ENCODE assay signal across 8 mouse cellular contexts in genomic region chr14:74847311-74848133, GRCm38 (mm10).
DNase-seq lines count a peak whose midpoint lies in the region; ATAC-seq lines count a peak whose summit lies in the region.

No protein-coding gene starts in this region.

- DNase-seq in B cell, adult 2 months = peak; percentile 77 to 80
- peak; percentile 42 to 49 for DNase-seq in kidney, postnatal 36 days
- DNase-seq in ovary, adult 18-20 months (ENCODE audit: low spot score) = no peak
- DNase-seq in retina, postnatal 1 day = no peak
- DNase-seq in hindbrain, embryonic 11.5 days (ENCODE audit: low spot score) = no peak
- DNase-seq in MN1 (ENCODE audit: low spot score) = no peak

- H3K27ac ChIP-seq in hindbrain, embryonic 11.5 days (ENCODE audit: low read depth, low read length) = no peak overlapping the region

- no peak overlapping the region for H3K9ac ChIP-seq in hindbrain, embryonic 11.5 days (ENCODE audit: low read depth, low read length)

- no peaks in the 10 kb centered on the region for H3K36me3 ChIP-seq in hindbrain, embryonic 11.5 days (ENCODE audit: control insufficient read depth, insufficient read depth, low read length)

- no peak overlapping the region for H3K4me2 ChIP-seq in hindbrain, embryonic 11.5 days (replicated peaks; ENCODE audit: low read depth, low read length)

- no peaks in the 10 kb centered on the region for H3K27me3 ChIP-seq in hindbrain, embryonic 11.5 days (ENCODE audit: control insufficient read depth, insufficient read depth, low read length)

- 72% methylated on average over 14 of the region's 14 CpGs for WGBS in hindbrain, embryonic 11.5 days

- ATAC-seq in activated CD4-positive, CD25-positive, alpha-beta regulatory T cell, adult 4 months = peak; percentile 99
- peak; percentile 96 for ATAC-seq in monocyte, adult 5-6 weeks (replicated peaks; ENCODE audit: insufficient number of reproducible peaks, low FRiP score, low TSS enrichment, poor library complexity, severe bottlenecking)
- no peak for ATAC-seq in hindbrain, embryonic 11.5 days (ENCODE audit: low FRiP score)

- no peaks in the 10 kb centered on the region for H3K4me1 ChIP-seq in hindbrain, embryonic 11.5 days (replicated peaks; ENCODE audit: control insufficient read depth, insufficient read depth, low read length)

- no peaks in the 10 kb centered on the region for H3K9me3 ChIP-seq in hindbrain, embryonic 11.5 days (ENCODE audit: control insufficient read depth, low read length)

- H3K4me3 ChIP-seq in hindbrain, embryonic 11.5 days (ENCODE audit: low read depth, low read length) = no peak overlapping the region

Comparison
In these comparisons a context has a peak if more than half of its experiments do, and no peak if none do; other contexts are left out.
1. DNase-seq: peak in B cell, adult 2 months (2 of 2) and kidney, postnatal 36 days (2 of 2); none in ovary, adult 18-20 months (single experiment), retina, postnatal 1 day (single experiment), hindbrain, embryonic 11.5 days (single experiment) and MN1 (single experiment).